ENCODE assay signal across 20 mouse cellular contexts in genomic region chr2:117418711-117419110, GRCm38 (mm10).
DNase-seq lines count a peak whose midpoint lies in the region; ATAC-seq lines count a peak whose summit lies in the region.
"Had no signal": no experiment of that assay in that cellular context is flagged by ENCODE, and none has a peak within 500 bp of the region (broad histone marks: within the 10 kb centered on the region; RNA-seq: fewer than 3 reads in every experiment).

No protein-coding gene starts in this region.

- peak; percentile 71 for ATAC-seq in CD4-positive, CD25-positive, alpha-beta regulatory T cell, adult 4 months
- ATAC-seq in megakaryocyte, adult 5-6 weeks (ENCODE audit: poor library complexity, severe bottlenecking), result peak; percentile 50
- ATAC-seq: hindbrain, embryonic 16.5 days; intestine, embryonic 16.5 days; lung, postnatal 0 days; midbrain, embryonic 15.5 days had no signal

- peak; percentile 85 for DNase-seq in CD4-positive helper T cell, adult 2 months (ENCODE audit: low read depth, low spot score)
- DNase-seq in thymus, postnatal 10 days (ENCODE audit: low spot score in 2 of 2), result peak; percentile 63 to 70
- DNase-seq in adrenal gland, postnatal 25 days, result no peak
- DNase-seq in yolk sac, embryonic 10.5 days (ENCODE audit: low spot score), result no peak
- DNase-seq in lung, postnatal 25 days (ENCODE audit: low spot score), result no peak
- no peak for DNase-seq in adrenal gland, postnatal 4 days (ENCODE audit: low spot score in 2 of 2)
- DNase-seq: adrenal gland, postnatal 36 days; cerebellum, adult 2 months; cerebellum, postnatal 14 days; gastrocnemius, postnatal 36 days; kidney, adult 8-10 months; layer of hippocampus, postnatal 36 days; liver, embryonic 13.5 days; lung, adult 18-20 months had no signal

Comparison
In these comparisons a context has a peak if more than half of its experiments do, and no peak if none do; other contexts are left out.
1. DNase-seq: peak in CD4-positive helper T cell, adult 2 months (single experiment) and thymus, postnatal 10 days (2 of 2); none in adrenal gland, postnatal 25 days (single experiment), yolk sac, embryonic 10.5 days (single experiment), lung, postnatal 25 days (single experiment) and adrenal gland, postnatal 4 days (0 of 2).